Mouse (Mus musculus): ENCODE results near the gene Gba. TPM values are rescaled to one million over a fixed set of nuclear protein-coding genes. Genes with fewer than 3 reads are reported as not detected.

Gba gene
- polyA plus RNA-seq, 1 experiment, result 52.5 TPM

GRCm38 (mm10) chr3:89230561-89230960, 27.8 kb downstream of the Gba start:
- Histone ChIP-seq H3K36me3 (ENCODE audit: control insufficient read depth, insufficient read depth) (no peaks in the 10 kb centered on the region), H3K27me3 (ENCODE audit: control insufficient read depth, insufficient read depth, insufficient read length) (no peaks in the 10 kb centered on the region), H3K79me2 (ENCODE audit: control insufficient read depth, insufficient read depth) (no peaks in the 10 kb centered on the region), H3K4me3 (no peak overlapping the region), H3K4me2 (ENCODE audit: low read depth) (no peak overlapping the region), H3ac (ENCODE audit: control insufficient read depth, insufficient read length) (no peak overlapping the region)
- TF ChIP-seq USF1 (IDR thresholded peaks at IDR 0.05; ENCODE audit: low read depth) (no peak), POLR2AphosphoS2 (IDR thresholded peaks at IDR 0.05; ENCODE audit: insufficient read length, low read depth) (peak; percentile 23)

- Histone ChIP-seq H3K4me2 (ENCODE audit: low read depth) (no peak overlapping the region), H3K79me2 (ENCODE audit: control insufficient read depth, insufficient read depth) (no peaks in the 10 kb centered on the region), H3K27me3 (ENCODE audit: control insufficient read depth, insufficient read depth, insufficient read length) (no peaks in the 10 kb centered on the region), H3K36me3 (ENCODE audit: control insufficient read depth, insufficient read depth) (no peaks in the 10 kb centered on the region), H3ac (ENCODE audit: control insufficient read depth, insufficient read length) (no peak overlapping the region), H3K4me3 (no peak overlapping the region)
- TF ChIP-seq MAX (IDR thresholded peaks at IDR 0.05; ENCODE audit: low read depth) (no peak), E2F4 (IDR thresholded peaks at IDR 0.05; ENCODE audit: insufficient read depth) (no peak), TCF3 (IDR thresholded peaks at IDR 0.05; ENCODE audit: insufficient read length, low read depth) (no peak), CEBPB (IDR thresholded peaks at IDR 0.05; ENCODE audit: insufficient read depth, poor library complexity, severe bottlenecking) (no peak), REST (IDR thresholded peaks at IDR 0.05; ENCODE audit: insufficient read depth, insufficient read length) (no peak), USF1 (IDR thresholded peaks at IDR 0.05; ENCODE audit: low read depth) (no peak), SRF (IDR thresholded peaks at IDR 0.05; ENCODE audit: control insufficient read depth, insufficient read length, low read depth) (no peak)
These were observed 28.6 kb downstream of the Gba start for GRCm38 (mm10) chr3:89231345-89231744.

- Histone ChIP-seq H3K79me2 (ENCODE audit: control insufficient read depth, insufficient read depth) (no peaks in the 10 kb centered on the region), H3K4me2 (ENCODE audit: low read depth) (no peak overlapping the region), H3K36me3 (ENCODE audit: control insufficient read depth, insufficient read depth) (no peaks in the 10 kb centered on the region), H3K4me3 (no peak overlapping the region), H3K27me3 (ENCODE audit: control insufficient read depth, insufficient read depth, insufficient read length) (no peaks in the 10 kb centered on the region), H3ac (ENCODE audit: control insufficient read depth, insufficient read length) (no peak overlapping the region)
- no peak for TF ChIP-seq TCF12 (IDR thresholded peaks at IDR 0.05; ENCODE audit: insufficient read depth, poor library complexity, severe bottlenecking)
- no peak for TF ChIP-seq CEBPB (IDR thresholded peaks at IDR 0.05; ENCODE audit: insufficient read depth, poor library complexity, severe bottlenecking)
- no peak for TF ChIP-seq TCF3 (IDR thresholded peaks at IDR 0.05; ENCODE audit: insufficient read length, low read depth)
- TF ChIP-seq POLR2A (IDR thresholded peaks at IDR 0.05; ENCODE audit: insufficient read length, low read depth), result no peak
- TF ChIP-seq POLR2AphosphoS2 (IDR thresholded peaks at IDR 0.05; ENCODE audit: insufficient read length, low read depth), result no peak
- TF ChIP-seq USF1 (IDR thresholded peaks at IDR 0.05; ENCODE audit: low read depth), result no peak
- TF ChIP-seq MYOD1 (IDR thresholded peaks at IDR 0.05; ENCODE audit: control insufficient read depth in 1 of 3, insufficient read length in 2 of 3, low read depth in 2 of 3), result no peak
- no peak for TF ChIP-seq MAX (IDR thresholded peaks at IDR 0.05; ENCODE audit: low read depth)
- no peak for TF ChIP-seq SRF (IDR thresholded peaks at IDR 0.05; ENCODE audit: control insufficient read depth, insufficient read length, low read depth)
- no peak for TF ChIP-seq MYOG (IDR thresholded peaks at IDR 0.05; ENCODE audit: control insufficient read depth in 1 of 3, insufficient read depth in 1 of 3, insufficient read length in 2 of 3, low read depth in 2 of 3)
- TF ChIP-seq REST (IDR thresholded peaks at IDR 0.05; ENCODE audit: insufficient read depth, insufficient read length), result no peak
- TF ChIP-seq E2F4 (IDR thresholded peaks at IDR 0.05; ENCODE audit: insufficient read depth), result no peak
These were observed 29.1 kb downstream of the Gba start for GRCm38 (mm10) chr3:89231772-89232275.

GRCm38 (mm10) chr3:89232614-89233013, 29.9 kb downstream of the Gba start:
- Histone ChIP-seq H3K79me2 (ENCODE audit: control insufficient read depth, insufficient read depth) (no peaks in the 10 kb centered on the region), H3K4me2 (ENCODE audit: low read depth) (no peak overlapping the region), H3K36me3 (ENCODE audit: control insufficient read depth, insufficient read depth) (no peaks in the 10 kb centered on the region), H3K4me3 (no peak overlapping the region), H3K27me3 (ENCODE audit: control insufficient read depth, insufficient read depth, insufficient read length) (no peaks in the 10 kb centered on the region), H3ac (ENCODE audit: control insufficient read depth, insufficient read length) (no peak overlapping the region)
- TF ChIP-seq MYOD1 (IDR thresholded peaks at IDR 0.05; ENCODE audit: control insufficient read depth in 1 of 3, insufficient read length in 2 of 3, low read depth in 2 of 3), result no peak
- no peak for TF ChIP-seq TCF12 (IDR thresholded peaks at IDR 0.05; ENCODE audit: insufficient read depth, poor library complexity, severe bottlenecking)
- TF ChIP-seq POLR2A (IDR thresholded peaks at IDR 0.05; ENCODE audit: insufficient read length, low read depth), result no peak
- no peak for TF ChIP-seq SRF (IDR thresholded peaks at IDR 0.05; ENCODE audit: control insufficient read depth, insufficient read length, low read depth)
- TF ChIP-seq CEBPB (IDR thresholded peaks at IDR 0.05; ENCODE audit: insufficient read depth, poor library complexity, severe bottlenecking), result no peak
- TF ChIP-seq POLR2AphosphoS2 (IDR thresholded peaks at IDR 0.05; ENCODE audit: insufficient read length, low read depth), result no peak
- TF ChIP-seq TCF3 (IDR thresholded peaks at IDR 0.05; ENCODE audit: insufficient read length, low read depth), result no peak

GRCm38 (mm10) chr3:89233562-89234110, 30.9 kb downstream of the Gba start:
- no peak overlapping the region for H3K4me2 ChIP-seq (ENCODE audit: low read depth)
- no peak overlapping the region for H3K4me3 ChIP-seq
- TF ChIP-seq TCF3 (IDR thresholded peaks at IDR 0.05; ENCODE audit: insufficient read length, low read depth) (no peak), E2F4 (IDR thresholded peaks at IDR 0.05; ENCODE audit: insufficient read depth) (no peak), SRF (IDR thresholded peaks at IDR 0.05; ENCODE audit: control insufficient read depth, insufficient read length, low read depth) (no peak), TCF12 (IDR thresholded peaks at IDR 0.05; ENCODE audit: insufficient read depth, poor library complexity, severe bottlenecking) (no peak), REST (IDR thresholded peaks at IDR 0.05; ENCODE audit: insufficient read depth, insufficient read length) (no peak), POLR2A (IDR thresholded peaks at IDR 0.05; ENCODE audit: insufficient read length, low read depth) (no peak), MYOG (IDR thresholded peaks at IDR 0.05; ENCODE audit: control insufficient read depth in 1 of 3, insufficient read depth in 1 of 3, insufficient read length in 2 of 3, low read depth in 2 of 3) (no peak), MAX (IDR thresholded peaks at IDR 0.05; ENCODE audit: low read depth) (no peak), CEBPB (IDR thresholded peaks at IDR 0.05; ENCODE audit: insufficient read depth, poor library complexity, severe bottlenecking) (no peak)
- H3K79me2 ChIP-seq (ENCODE audit: control insufficient read depth, insufficient read depth), result no peaks in the 10 kb centered on the region
- H3K36me3 ChIP-seq (ENCODE audit: control insufficient read depth, insufficient read depth), result no peaks in the 10 kb centered on the region
- H3K27me3 ChIP-seq (ENCODE audit: control insufficient read depth, insufficient read depth, insufficient read length), result no peaks in the 10 kb centered on the region
- no peak overlapping the region for H3ac ChIP-seq (ENCODE audit: control insufficient read depth, insufficient read length)

All from myocyte (in vitro differentiated cells).